Mouse (Mus musculus) brain, embryonic 14.5 days (tissue): ENCODE data around the gene 4930407I10Rik.

Experiments
- CTCF ChIP-seq: fragments of 200-500 bp; IDR thresholded peaks from 2 replicates; pipeline ENCODE4 v1.5.1; 2012; ENCODE audit warnings: inconsistent platforms, mild to moderate bottlenecking, moderate library complexity, borderline replicate concordance; ENCODE audit not compliant: insufficient read depth, insufficient read length; ENCODE audit errors: extremely low read depth
- POLR2A ChIP-seq: fragments of 200-500 bp; IDR thresholded peaks from 2 replicates; pipeline ENCODE4 v1.6.1; 2012; ENCODE audit warnings: mild to moderate bottlenecking, inconsistent platforms, borderline replicate concordance; ENCODE audit not compliant: poor library complexity, insufficient read depth, insufficient read length, severe bottlenecking; ENCODE audit errors: extremely low read depth

GRCm38 (mm10) chr15:82071816-82072469 is 13.0 kb downstream of the 4930407I10Rik start:
- TF ChIP-seq CTCF (no peak), POLR2A (no peak)
